ENCODE assay signal across 23 mouse cellular contexts in the genomic region with DNA sequence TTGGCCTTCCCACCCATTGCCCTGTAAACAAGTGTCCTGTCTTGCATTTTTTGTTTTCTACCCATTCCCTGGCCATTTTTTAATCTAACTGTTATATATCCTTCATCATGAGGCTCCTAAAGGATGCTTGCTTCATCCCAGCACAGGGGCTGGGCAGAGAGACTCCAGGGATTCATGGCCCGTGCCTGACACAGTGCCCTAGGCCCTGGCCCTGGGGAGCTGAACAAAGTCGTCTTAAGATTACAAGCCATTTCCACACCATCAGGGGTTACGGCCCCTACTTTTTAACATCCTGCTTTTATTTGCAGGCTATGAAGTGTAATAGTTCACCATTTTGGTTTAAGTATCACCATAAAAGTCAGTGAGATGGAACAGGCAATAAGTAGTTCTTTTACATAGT.
DNase-seq lines count a peak whose midpoint lies in the region; ATAC-seq lines count a peak whose summit lies in the region.
"Had no signal": no experiment of that assay in that cellular context is flagged by ENCODE, and none has a peak within 500 bp of the region (broad histone marks: within the 10 kb centered on the region; RNA-seq: fewer than 3 reads in every experiment).

No protein-coding gene starts in this region.

- intact Hi-C loops in heart, postnatal 10 days (cut with DNase I) = no loop called here

- H3K27me3 ChIP-seq in kidney, embryonic 16.5 days (ENCODE audit: insufficient read depth, low read length) = no peaks in the 10 kb centered on the region
- 0 out of 2 replicates have a peak, but pooled peaks cover 3% of the 10 kb centered on the region for H3K27me3 ChIP-seq in limb, embryonic 11.5 days (ENCODE audit: control insufficient read depth, insufficient read depth, low read length)
- H3K27me3 ChIP-seq in limb, embryonic 10.5 days (ENCODE audit: low read depth, poor library complexity, severe bottlenecking) = peaks cover 24% of the 10 kb centered on the region; the same call in 1 of the 2 replicates
- H3K27me3 ChIP-seq: embryonic facial prominence, embryonic 12.5 days; forebrain, embryonic 13.5 days; forebrain, embryonic 15.5 days; Patski had no signal

- no peak overlapping the region for H3K9ac ChIP-seq in kidney, embryonic 16.5 days (replicated peaks; ENCODE audit: low read length)
- H3K9ac ChIP-seq in limb, embryonic 11.5 days (ENCODE audit: low read length) = no peak overlapping the region
- H3K9ac ChIP-seq: embryonic facial prominence, embryonic 12.5 days; forebrain, embryonic 13.5 days; forebrain, embryonic 15.5 days had no signal

- H3K36me3 ChIP-seq in kidney, embryonic 16.5 days (ENCODE audit: insufficient read depth, low read length) = no peaks in the 10 kb centered on the region
- H3K36me3 ChIP-seq in limb, embryonic 11.5 days (ENCODE audit: control insufficient read depth, insufficient read depth, low read length) = no peaks in the 10 kb centered on the region
- H3K36me3 ChIP-seq in limb, embryonic 10.5 days = no peaks in the 10 kb centered on the region
- H3K36me3 ChIP-seq: embryonic facial prominence, embryonic 10.5 days; embryonic facial prominence, embryonic 12.5 days; forebrain, embryonic 15.5 days; G1E had no signal

- H3K4me2 ChIP-seq in kidney, embryonic 16.5 days (replicated peaks; ENCODE audit: low read depth, low read length) = no peak overlapping the region
- H3K4me2 ChIP-seq in limb, embryonic 11.5 days (ENCODE audit: low read depth, severe bottlenecking) = no peak overlapping the region
- H3K4me2 ChIP-seq: embryonic facial prominence, embryonic 12.5 days; forebrain, embryonic 13.5 days; forebrain, embryonic 15.5 days had no signal

- H3K9me3 ChIP-seq in kidney, embryonic 16.5 days (ENCODE audit: low read length) = no peaks in the 10 kb centered on the region
- no peaks in the 10 kb centered on the region for H3K9me3 ChIP-seq in limb, embryonic 11.5 days (ENCODE audit: control insufficient read depth, low read length)
- H3K9me3 ChIP-seq in limb, embryonic 10.5 days (replicated peaks) = no peaks in the 10 kb centered on the region
- H3K9me3 ChIP-seq: embryonic facial prominence, embryonic 10.5 days; embryonic facial prominence, embryonic 12.5 days; forebrain, embryonic 13.5 days; forebrain, embryonic 15.5 days had no signal

- peak; percentile 81 for DNase-seq in heart, adult 11 months
- DNase-seq in heart, postnatal 10 days = no peak
- no peak for DNase-seq in kidney, adult 18-20 months
- DNase-seq in limb, embryonic 11.5 days (ENCODE audit: low spot score) = peak; percentile 28
- no peak for DNase-seq in limb, embryonic 10.5 days (ENCODE audit: low spot score)
- DNase-seq: adrenal gland, adult 8-10 months; adrenal gland, postnatal 14 days; adrenal gland, postnatal 36 days; B cell, adult 2 months; cerebellum, adult 11-12 months; cerebellum, adult 2 months; cerebellum, adult 9-10 months; cerebellum, postnatal 10 days; cerebellum, postnatal 25 days had no signal

- H3K4me3 ChIP-seq in kidney, embryonic 16.5 days (ENCODE audit: low read length) = no peak overlapping the region
- H3K4me3 ChIP-seq in limb, embryonic 11.5 days (ENCODE audit: low read depth, low read length) = no peak overlapping the region
- H3K4me3 ChIP-seq in limb, embryonic 10.5 days = no peak overlapping the region
- H3K4me3 ChIP-seq: embryonic facial prominence, embryonic 10.5 days; embryonic facial prominence, embryonic 12.5 days; forebrain, embryonic 13.5 days; forebrain, embryonic 15.5 days had no signal

- peak; percentile 61; the same call in 1 of the 2 replicates for ATAC-seq in kidney, embryonic 16.5 days (ENCODE audit: low FRiP score, low TSS enrichment)
- ATAC-seq in limb, embryonic 11.5 days (ENCODE audit: insufficient number of reproducible peaks, low FRiP score, low TSS enrichment, low read depth) = no peak
- ATAC-seq: activated CD4-positive, CD25-positive, alpha-beta regulatory T cell, adult 4 months; CD4-positive, CD25-positive, alpha-beta regulatory T cell, adult 4 months; forebrain, embryonic 13.5 days; forebrain, embryonic 15.5 days; Patski had no signal

- H3K4me1 ChIP-seq in kidney, embryonic 16.5 days (ENCODE audit: insufficient read depth, low read length) = 0 out of 2 replicates have a peak, but pooled peaks cover 7% of the 10 kb centered on the region
- H3K4me1 ChIP-seq in limb, embryonic 11.5 days (ENCODE audit: control insufficient read depth, insufficient read depth, low read length) = no peaks in the 10 kb centered on the region; the same call in 1 of the 2 replicates
- H3K4me1 ChIP-seq in limb, embryonic 10.5 days = peaks cover 20% of the 10 kb centered on the region; the same call in 1 of the 2 replicates
- H3K4me1 ChIP-seq: embryonic facial prominence, embryonic 12.5 days; forebrain, embryonic 13.5 days; forebrain, embryonic 15.5 days had no signal

- H3K27ac ChIP-seq in kidney, embryonic 16.5 days (ENCODE audit: low read length) = no peak overlapping the region
- H3K27ac ChIP-seq in limb, embryonic 11.5 days (replicated peaks; ENCODE audit: low read depth, low read length) = no peak overlapping the region
- H3K27ac ChIP-seq in limb, embryonic 10.5 days = no peak overlapping the region
- H3K27ac ChIP-seq: embryonic facial prominence, embryonic 10.5 days; embryonic facial prominence, embryonic 12.5 days; forebrain, embryonic 13.5 days; forebrain, embryonic 15.5 days had no signal

- WGBS in kidney, embryonic 16.5 days = 34% methylated on average over 3 of the region's 3 CpGs
- 24% methylated on average over 3 of the region's 3 CpGs for WGBS in limb, embryonic 11.5 days
- 41% methylated on average over 3 of the region's 3 CpGs for WGBS in limb, embryonic 10.5 days

Comparison
In these comparisons a context has a peak if more than half of its experiments do, and no peak if none do; other contexts are left out.
1. DNase-seq: peak in heart, adult 11 months (single experiment) and limb, embryonic 11.5 days (single experiment); none in heart, postnatal 10 days (0 of 2), kidney, adult 18-20 months (single experiment) and limb, embryonic 10.5 days (single experiment).